Mouse (Mus musculus): ENCODE measurements at regions not wholly inside any gene's neighbourhood (a gene's known extent, or its start where the extent isn't known, plus 50 kb on each side); places are given as distances from the start of the nearest gene placed in this dataset.

- no peak for TF ChIP-seq GATA1 (IDR thresholded peaks at IDR 0.05; ENCODE audit: borderline replicate concordance, low read length)
- no peak for TF ChIP-seq FLI1 (IDR thresholded peaks at IDR 0.05; ENCODE audit: low read length)
Observed at GRCm38 (mm10) chr11:114563172-114563571, 105.2 kb upstream of the Rpl38 start.
